Mouse (Mus musculus): ENCODE measurements at regions not wholly inside any gene's neighbourhood (a gene's known extent, or its start where the extent isn't known, plus 50 kb on each side); places are given as distances from the start of the nearest gene placed in this dataset.
"Not testable (repeated sequence)": the region's sequence is repeated elsewhere in the genome, so short reads cannot be mapped to it uniquely, and the experiment has no call there.

- not testable (repeated sequence) for DNase-seq (ENCODE audit: low spot score)
Measured at GRCm38 (mm10) chr4:3497392-3497791, 312.2 kb upstream of the Vmn1r3 start.

DNA sequence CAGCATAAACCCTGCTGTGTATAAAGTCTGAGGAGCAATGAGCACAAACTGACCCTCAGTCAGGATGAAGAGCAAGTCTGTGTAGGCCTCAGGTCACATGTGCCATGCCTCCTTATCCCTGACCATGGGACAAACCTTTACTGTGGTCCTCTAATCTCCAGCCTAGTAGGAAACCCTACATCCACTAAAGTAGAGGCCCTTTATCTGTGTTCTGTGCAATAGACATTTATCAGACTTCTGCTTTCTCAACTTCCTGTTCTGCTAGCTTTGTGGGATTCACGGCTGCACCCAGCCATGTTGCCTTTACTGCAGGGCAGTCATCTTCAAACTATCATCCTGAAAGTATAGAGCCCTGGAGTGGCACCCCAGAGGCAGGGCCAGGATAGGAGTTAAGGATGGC, 310.8 kb upstream of the Vmn1r3 start:
- not testable (repeated sequence) for DNase-seq (ENCODE audit: low spot score)

- DNase-seq (ENCODE audit: low spot score), result not testable (repeated sequence)
Measured at GRCm38 (mm10) chr4:3494123-3494681, 309.0 kb upstream of the Vmn1r3 start.

- DNase-seq (ENCODE audit: low spot score), result not testable (repeated sequence)
Measured at GRCm38 (mm10) chr4:3490901-3491300, 305.7 kb upstream of the Vmn1r3 start.

- no peak for DNase-seq (ENCODE audit: low spot score)
Measured at GRCm38 (mm10) chr4:3482092-3482491, 296.9 kb upstream of the Vmn1r3 start.

DNA sequence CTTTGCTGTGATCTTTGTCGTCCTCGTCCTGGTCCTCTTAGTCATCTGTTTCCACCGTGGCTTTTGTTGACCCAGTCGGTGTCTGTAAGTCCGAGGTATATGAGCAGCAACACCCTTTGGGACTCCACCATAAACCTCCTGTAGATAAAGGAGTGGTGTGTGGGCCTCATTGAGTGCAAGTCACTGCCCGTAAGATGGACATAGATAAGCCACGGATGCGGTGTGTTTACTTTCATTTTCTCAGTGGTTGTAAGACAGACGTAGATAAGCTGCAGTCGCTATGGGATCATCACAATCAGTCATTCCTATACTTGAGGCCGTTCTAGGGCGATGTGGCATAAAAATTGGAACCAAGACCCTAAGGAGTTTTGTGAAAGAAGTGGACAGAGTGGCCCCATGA, 271.6 kb upstream of the Vmn1r3 start:
- DNase-seq (ENCODE audit: low spot score), result no peak

DNA sequence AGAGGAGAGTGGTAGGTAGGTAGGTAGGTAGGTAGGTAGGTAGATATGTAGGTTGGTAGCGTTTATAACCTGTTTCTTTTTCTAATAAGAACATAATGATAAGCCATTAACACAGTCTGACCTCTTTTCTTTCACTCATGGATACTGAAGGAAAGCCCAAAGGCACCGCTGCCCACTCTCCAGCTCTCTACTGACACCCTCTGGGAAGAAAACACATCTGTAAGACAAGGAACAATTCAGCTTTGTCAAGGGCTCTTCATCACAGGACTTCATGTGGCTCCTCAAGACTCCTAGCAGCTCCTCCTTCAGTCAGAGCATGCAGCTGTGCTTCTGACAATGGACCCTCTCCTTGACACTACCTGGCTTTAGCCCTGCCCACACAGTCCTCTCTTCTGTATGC, 252.2 kb upstream of the Vmn1r3 start:
- not testable (repeated sequence) for DNase-seq (ENCODE audit: low spot score)

DNA sequence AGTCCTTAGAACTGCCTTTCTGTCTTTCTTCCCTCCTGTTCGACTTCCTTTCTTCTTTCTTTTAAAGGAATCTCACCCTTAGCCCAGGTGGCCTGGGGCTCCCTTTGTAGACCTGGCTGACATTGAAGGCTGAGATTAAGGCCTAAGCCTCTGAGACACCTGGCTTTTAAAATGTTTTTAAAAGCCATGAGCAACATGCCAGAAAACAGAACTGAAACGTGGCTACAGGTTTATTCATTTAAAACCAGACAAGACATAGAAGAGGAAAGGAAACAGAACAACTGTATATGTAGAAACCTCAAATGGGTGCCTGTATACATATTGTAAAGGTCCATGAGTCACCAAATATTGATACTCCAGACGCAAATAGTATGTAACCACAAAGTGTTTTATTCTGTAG, 242.8 kb upstream of the Vmn1r3 start:
- no peak for DNase-seq (ENCODE audit: low spot score)

DNA sequence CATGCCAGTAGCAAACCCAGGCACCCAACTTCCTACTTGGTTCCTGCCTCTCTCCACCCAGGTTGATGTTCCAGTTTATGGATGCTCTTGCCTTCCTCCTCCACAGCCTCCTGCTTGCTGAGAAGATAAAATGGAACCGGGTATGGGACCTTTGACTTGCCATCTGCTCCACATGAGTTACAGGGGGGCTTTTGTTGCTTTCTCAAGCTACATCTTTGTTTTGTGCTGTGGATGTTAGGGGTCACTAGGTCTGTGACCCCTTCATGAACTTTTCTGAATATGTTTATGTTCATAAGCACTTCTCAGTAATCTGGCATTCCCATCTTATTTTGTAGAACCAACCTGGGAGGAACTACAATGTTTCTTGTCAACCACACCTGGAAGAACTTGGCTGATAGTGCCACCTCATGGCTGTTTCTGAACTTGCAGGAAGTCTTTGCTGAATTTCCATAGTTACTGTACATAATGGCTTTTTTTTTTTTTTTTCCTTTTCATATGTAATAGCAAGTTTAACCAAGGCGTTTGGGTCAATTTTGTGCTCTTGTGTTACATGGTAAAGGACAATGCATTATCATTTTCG, 234.9 kb upstream of the Vmn1r3 start:
- peak; percentile 7 for DNase-seq (ENCODE audit: low spot score)

DNA sequence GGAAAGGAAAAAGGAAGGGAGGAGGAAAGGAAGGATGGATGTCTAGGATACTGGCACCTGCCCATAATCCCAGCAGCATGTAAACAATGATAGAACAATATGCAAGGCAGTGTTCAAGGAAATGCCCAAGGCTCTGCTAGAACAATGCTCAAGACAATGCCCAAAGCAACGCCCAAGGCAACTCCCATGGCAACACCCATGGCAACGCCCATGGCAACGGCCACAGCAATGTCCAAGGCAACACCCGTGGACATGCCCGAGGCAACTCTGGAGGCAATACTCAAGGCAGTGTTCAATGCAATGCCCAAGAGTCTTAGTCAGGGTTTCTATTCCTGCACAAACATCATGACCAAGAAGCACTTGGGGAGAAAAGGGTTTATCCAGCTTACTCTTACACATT, 231.5 kb upstream of the Vmn1r3 start:
- DNase-seq (ENCODE audit: low spot score), result no peak

- DNase-seq (ENCODE audit: low spot score), result not testable (repeated sequence)
Measured at GRCm38 (mm10) chr4:3414442-3415022, 229.4 kb upstream of the Vmn1r3 start.

DNA sequence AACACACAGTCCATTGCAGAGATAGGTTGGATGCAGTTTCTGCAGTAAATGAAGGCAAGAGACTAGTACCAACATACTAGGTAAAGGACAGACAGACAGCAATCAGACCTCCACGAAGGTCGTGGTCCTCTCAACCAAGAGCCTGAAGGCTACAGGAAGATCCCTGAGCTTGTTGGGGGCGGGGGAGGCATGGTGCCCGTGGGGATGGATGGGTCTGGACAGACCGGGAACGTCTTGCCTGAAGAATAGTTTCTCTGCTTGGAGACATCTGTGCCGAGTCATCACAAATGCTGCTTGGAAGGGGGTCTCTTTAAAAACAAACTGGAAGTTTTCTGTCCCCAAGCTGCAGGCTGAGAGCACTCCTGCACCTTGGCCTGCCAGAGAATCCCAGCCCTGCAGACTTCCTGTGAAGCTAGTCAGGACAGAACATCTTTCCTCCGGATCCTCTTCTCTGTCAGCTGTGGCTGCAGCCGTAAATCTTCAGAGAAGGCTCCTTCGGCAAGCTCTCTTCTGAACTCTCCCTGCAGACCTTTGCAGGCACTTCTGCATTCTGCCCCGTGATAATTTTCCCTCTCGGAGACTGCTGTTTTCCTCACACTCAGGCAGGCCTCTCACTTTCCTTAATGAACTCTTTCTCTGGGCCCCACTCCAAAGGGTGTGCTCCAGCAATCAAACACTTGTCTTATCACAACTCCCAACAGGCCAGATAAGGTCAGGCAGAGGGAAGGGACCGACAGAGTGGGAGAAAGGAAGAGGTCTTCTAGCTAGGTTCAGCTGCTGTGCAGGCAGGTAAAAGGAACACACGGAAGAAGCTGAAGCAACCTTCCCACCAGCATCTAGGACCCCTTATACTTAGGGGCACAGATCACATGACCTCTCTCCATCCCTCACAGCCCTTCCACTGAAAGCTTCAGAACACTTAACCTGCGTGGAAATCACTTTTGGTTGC, 228.6 kb upstream of the Vmn1r3 start:
- no peak for DNase-seq (ENCODE audit: low spot score)

- not testable (repeated sequence) for DNase-seq (ENCODE audit: low spot score)
Measured at GRCm38 (mm10) chr4:3412323-3412722, 227.2 kb upstream of the Vmn1r3 start.

DNA sequence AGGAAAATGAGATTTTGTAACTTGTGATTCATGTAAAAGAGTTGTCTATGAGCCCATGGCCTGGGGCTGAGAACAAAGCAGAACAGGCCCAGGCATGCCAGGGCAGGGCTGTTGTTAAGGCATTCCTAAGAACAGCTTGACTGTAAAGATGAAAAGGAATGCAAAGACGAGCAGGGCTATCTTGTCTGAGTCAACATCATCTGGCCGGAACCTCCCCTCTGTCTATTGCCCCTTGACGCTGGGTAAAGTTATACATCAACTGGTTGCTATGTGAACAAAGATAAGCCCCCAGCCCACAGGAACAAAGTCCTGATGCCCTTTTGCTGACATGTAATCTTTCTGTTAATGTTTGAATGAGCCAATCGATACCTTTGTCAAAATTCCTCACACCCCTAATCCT, 217.7 kb upstream of the Vmn1r3 start:
- DNase-seq (ENCODE audit: low spot score), result not testable (repeated sequence)

DNA sequence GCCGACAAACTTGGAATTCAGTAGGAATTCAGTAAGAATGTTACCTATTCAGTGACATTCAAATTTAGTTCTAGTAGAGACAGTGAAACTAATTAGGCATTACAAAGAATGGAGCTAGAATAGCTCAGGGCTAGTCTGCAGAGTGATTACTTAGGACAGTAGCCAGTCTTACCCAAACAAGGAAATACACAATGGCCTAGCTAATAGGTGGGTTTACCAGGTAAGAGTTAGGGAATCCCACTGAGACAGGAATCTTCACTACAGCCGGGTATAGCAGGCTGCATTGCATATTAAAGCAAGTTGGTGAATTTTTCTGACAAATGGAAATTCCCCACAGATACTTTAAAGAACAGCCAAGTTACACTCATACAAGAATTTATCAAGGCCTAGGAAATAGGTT, 216.6 kb upstream of the Vmn1r3 start:
- not testable (repeated sequence) for DNase-seq (ENCODE audit: low spot score)

DNA sequence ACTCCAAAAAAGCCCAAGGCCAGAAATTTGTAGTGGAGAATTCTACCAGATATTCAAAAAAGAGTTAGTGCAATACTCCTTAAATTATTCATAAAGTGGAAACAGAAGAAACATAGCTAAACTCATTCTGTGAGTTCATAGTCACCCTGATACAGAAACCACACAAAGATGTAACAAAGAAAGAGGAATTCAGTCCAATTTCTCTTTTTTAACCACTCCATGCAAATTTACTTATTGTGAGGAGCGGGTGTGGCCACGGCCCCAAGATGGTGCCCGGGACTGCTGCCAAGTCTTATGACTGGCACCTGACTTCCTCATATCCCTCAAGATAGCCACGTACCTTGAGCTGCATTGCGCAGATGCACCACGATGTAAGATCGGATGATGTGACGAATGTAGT, 206.4 kb upstream of the Vmn1r3 start:
- DNase-seq (ENCODE audit: low spot score), result not testable (repeated sequence)

GRCm38 (mm10) chr4:3373027-3373763, 188.0 kb upstream of the Vmn1r3 start:
- DNase-seq (ENCODE audit: low spot score), result not testable (repeated sequence)

DNA sequence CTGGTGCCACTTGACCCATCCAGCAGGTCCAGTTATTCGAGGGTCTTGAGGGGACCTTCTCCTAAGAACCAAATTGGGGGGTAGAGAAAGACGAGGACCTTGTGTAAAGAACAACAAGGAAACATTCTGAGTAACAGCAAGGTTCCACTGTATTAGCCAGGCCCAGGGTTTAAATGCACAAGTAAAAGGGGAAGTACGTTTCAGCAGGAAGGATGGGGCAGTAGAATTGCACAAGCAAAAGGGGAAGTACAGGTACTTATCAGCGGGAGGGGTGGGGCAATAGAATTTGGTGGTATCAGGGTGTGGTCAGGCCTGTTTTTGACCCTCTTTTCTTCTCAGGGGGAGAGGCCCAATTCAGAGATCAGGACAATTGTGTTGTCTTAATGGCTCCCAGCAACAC, 182.9 kb upstream of the Vmn1r3 start:
- not testable (repeated sequence) for DNase-seq (ENCODE audit: low spot score)

GRCm38 (mm10) chr4:3343443-3343842, 158.3 kb upstream of the Vmn1r3 start:
- DNase-seq (ENCODE audit: low spot score), result not testable (repeated sequence)

GRCm38 (mm10) chr4:3342696-3343095, 157.5 kb upstream of the Vmn1r3 start:
- not testable (repeated sequence) for DNase-seq (ENCODE audit: low spot score)

- not testable (repeated sequence) for DNase-seq (ENCODE audit: low spot score)
Measured at GRCm38 (mm10) chr4:3342165-3342564, 157.0 kb upstream of the Vmn1r3 start.

Data from testis, postnatal 14 days (tissue).